Mouse (Mus musculus) megakaryocyte, adult 5-6 weeks (primary cell): ENCODE data around the gene Deaf1. TPM values are rescaled to one million over a fixed set of nuclear protein-coding genes. Genes with fewer than 3 reads are reported as not detected.

Experiments used
- ATAC-seq: 2 replicates; pipeline ENCODE4 v1.8.0; 2016; ENCODE audit warnings: mild to moderate bottlenecking, inconsistent platforms; ENCODE audit not compliant: poor library complexity, severe bottlenecking
- total RNA-seq, 2 experiments: library from RNA; stranded (forward) in 1 of 2; stranded (reverse) in 1 of 2; fragments of 153-499, 151-499 nt in 1 of 2; fragments of 221-1000, 200-1000 nt in 1 of 2; gene quantifications; 2 replicates each; pipeline versions ENCODE4 v1.2.3 to v1.2.4; 2015 to 2017

Deaf1 gene
- total RNA-seq (2015) (36.1 and 36.5 TPM in 2 replicates), total RNA-seq (2017) (11.4 and 14.6 TPM in 2 replicates)

DNA sequence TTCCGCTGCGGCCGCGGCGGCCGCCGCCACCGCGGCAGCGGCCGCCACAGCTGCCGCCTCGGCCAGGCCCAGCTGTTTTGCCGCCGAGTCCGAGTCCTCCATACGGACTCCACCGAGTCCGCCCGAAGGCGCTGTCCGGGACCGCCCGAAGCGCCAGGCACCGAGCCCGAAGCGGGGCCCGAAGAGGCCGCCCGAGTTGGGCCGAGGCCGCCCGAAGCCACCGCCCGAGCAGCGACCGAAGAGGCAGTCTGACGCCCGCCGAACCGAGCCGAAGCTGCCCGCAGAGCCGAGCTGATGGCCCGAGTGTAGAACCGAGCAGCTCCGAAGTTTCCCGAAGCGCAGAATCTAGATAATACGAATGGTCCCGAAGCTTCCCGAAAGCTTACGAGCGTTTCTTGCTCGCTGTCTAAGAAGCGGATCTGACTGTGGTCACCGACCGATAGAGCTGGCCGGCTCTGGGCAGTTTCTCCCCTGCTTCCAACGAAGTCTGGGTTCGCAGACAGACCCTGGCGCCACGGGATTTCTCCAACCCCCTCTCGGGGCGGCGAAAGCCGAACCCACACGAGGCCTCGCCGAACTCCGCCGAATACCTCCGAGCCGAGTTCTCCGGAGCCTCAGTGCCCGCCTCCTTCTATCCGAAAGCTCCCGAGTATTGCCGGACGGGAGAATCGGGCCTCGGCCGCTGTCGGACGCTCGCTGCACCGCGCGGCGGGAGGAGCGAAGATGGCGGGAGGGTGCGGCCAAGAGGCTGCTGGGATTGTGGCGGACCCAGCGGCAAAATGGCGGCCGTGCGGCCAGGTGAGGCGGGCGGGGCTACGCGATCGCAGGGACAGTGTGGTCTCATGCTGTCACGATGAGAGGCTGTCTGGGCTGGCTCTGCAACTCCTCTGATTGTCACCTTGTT lies at the start of gene Deaf1, which contains the start of gene Tmem80:
Gene Deaf1, minus strand, starts transcription at position 222 of the 904 bp plus-strand sequence.
Gene Tmem80, plus strand, starts transcription at position 271 of the 904 bp plus-strand sequence.
- peak; percentile 89 for ATAC-seq

- ATAC-seq, result no peak
Measured at GRCm38 (mm10) chr7:141374399-141374798, 46.9 kb upstream of the Deaf1 start.

DNA sequence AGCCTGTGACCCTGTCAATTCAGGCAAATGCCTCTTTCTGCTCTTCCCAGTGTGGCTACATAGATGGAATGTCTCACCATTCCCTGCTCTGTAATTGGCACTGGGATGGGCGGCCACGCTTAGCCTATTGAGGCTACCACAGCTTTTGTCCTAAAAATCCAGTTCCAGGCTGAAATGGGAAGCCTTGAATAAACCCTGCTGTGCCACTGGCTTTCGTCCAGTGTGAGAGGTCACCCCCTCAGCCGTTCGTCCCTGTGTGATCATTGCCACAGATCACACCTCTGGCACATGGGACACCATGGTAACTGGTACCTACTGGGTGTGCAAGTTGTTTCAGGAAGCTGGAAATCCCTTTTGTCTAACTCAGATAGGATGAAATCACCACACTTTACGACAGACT lies 46.1 kb upstream of the Deaf1 start:
- no peak for ATAC-seq

- peak; percentile 79 for ATAC-seq
Measured at GRCm38 (mm10) chr7:141371942-141372595, 44.6 kb upstream of the Deaf1 start.

GRCm38 (mm10) chr7:141369918-141370317 lies 42.4 kb upstream of the Deaf1 start:
- peak; percentile 67 for ATAC-seq

DNA sequence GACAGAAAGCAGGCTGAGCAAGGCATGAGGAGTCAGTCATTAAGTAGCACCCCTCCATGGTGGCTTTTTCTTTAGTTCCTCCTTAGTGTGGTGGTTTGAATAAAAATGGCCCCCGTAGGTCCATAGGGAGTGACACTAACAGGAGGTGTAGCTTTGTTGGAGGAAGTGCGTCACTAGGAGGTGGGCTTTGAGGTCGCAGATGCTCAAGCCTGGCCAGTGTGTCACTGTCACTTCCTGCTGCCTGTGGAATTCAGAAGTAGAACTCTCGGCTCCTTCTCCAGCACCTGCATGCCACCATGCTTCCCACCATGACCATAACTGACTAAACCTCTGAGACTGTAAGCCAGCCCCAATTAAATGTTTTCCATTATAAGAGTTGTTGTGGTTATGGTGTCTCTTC lies 39.9 kb upstream of the Deaf1 start:
- no peak for ATAC-seq

DNA sequence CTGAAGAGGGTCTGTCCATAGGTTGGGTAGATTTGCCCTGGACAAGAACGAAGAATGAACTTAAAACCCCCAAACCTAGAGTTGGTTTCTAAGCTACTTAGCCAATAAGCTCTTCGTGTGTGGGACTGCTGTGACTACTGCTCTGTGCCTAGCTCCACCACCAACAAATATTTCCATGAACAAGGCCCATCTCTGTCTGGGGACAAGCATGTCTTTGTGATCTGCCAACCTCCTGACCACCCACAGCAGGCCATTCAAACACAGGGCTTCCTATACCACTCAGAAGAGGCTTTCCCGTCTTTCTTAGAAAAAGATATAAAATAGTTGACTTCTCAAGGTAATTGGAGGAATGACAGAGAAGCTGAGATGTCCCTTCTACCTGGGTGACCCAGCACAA lies 37.6 kb upstream of the Deaf1 start:
- no peak for ATAC-seq

GRCm38 (mm10) chr7:141364349-141365048 lies 37.0 kb upstream of the Deaf1 start:
- ATAC-seq, result no peak

DNA sequence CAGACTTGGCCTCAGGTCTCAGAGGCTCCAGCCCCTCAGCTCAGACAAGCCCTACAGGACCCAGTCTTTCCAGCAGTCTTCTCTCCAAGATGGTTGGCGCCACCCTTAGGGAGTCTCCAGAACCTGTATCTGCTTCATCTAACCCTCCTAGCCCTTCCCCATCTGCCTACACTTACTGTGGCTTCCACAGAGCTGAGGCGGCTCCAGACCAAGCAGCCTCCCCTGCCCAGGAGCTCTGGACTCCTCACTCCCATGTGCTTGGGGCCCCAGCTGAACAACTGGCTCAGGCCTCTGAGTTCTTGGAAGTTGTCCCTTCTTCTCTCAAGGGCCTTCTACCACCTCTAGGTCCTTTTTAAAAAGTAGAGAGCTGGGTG lies 36.2 kb upstream of the Deaf1 start:
- no peak for ATAC-seq

DNA sequence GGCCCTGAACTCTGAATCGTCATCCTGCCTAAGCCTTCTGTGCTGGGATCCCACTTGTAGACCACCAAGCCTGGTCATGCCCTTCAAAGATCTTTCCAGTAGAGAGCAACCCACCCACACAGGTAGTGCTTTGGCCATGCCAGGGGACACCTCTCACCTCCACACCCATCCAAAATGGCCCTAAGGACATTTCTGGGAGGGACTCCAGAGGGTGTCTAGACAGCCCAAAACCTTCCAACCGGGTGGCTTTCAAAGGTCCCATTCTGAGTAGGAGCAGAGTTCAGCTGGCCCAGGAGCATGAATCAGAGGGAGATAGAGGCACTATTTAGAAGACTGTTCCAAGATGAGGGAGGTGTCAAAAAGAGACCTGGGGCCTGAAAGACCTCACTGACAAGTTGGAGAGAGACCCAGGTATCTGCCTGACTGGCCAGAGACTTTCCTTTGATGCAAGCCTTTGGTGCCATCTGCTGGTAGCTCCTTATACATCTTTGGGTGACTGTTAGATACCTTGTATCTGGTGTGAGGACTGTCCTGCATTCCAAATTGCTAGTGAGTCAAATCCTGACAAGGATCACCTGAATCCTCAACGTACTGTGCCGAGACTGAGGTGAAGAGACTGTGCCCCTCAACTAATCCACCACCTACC lies 35.7 kb upstream of the Deaf1 start:
- ATAC-seq, result peak; percentile 91

DNA sequence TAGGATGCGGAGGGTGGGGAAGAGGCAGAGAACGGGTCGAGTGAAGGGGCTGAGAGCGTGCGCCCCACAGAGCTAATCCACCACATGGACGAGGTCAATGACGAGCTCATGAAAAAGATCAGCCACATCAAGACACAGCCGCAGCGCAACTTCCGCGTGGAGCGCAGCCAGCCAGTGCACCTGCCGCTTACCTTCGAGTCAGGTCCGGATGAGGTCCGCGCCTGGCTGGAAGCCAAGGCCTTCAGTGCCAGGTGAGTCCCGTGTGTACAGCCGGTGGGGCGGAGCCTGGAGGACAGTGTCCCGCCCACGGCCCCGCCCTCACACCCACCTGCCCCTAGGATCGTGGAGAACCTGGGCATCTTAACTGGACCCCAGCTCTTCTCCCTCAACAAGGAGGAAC lies 34.0 kb upstream of the Deaf1 start:
- no peak for ATAC-seq

DNA sequence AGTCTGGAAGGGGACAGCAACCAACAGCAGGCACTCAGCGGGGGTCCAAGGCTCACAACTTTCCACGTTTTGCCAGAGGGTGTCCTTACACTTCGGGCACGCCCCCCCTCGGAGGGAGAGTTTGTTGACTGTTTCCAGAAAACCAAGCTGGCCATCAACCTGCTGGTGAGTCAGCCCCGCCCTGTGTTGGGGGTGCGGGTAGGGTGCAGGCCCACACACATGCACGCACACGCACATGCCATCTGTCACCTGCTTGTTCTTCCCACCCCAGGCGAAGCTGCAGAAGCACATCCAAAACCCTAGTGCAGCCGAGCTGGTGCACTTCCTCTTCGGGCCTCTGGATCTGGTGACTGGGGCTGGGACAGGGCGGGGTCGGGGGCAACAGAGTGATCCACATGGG lies 29.5 kb upstream of the Deaf1 start:
- ATAC-seq, result peak; percentile 33; the same call in 1 of the 2 replicates

DNA sequence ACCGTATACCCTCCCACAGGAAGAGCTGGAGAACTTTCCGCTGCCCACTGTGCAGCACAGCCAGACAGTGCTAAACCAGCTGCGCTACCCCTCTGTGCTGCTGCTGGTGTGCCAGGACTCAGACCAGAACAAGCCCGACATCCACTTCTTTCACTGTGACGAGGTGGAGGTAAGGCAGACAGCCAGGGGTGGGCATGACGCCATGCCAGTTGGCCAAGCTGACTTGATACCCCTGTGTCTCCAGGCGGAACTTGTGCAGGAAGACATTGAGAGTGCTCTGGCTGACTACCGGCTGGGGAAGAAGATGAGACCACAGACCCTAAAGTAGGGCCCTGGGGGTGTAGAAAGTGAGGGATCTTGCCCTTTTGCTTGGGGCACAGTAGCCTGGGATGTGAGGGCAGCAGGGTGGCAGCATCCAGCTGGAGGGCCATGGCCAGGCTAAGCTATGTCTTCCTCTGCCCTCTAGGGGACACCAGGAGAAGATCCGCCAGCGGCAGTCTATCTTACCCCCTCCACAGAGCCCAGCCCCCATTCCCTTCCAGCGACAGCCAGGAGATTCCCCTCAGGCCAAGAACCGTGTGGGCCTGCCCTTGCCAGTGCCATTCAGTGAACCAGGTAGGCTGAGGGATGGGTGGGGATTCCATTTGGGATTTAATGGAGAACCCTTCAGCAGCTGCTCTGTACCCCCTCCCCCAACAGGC lies 28.3 kb upstream of the Deaf1 start:
- peak; percentile 57 for ATAC-seq

GRCm38 (mm10) chr7:141355051-141355450 lies 27.6 kb upstream of the Deaf1 start:
- ATAC-seq, result no peak

DNA sequence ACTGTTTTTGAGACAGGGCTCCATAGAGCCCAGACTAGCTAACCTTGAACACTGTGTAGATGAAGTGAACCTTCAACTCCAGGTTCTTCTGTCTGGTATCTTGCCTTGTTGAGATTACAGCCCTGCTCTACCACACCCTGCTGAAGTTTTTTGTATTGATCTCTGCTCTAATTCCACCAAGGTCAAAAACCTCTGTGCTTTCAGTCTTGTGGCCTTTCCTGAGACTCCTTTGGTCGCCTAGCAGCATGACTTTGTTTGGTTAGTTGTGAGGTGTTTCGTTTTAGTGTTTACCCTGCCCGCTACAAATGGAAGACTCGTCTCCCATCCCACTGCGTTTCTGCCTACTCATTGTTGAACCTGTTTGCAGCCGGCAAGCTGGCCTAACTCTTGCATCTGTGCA lies 23.6 kb upstream of the Deaf1 start:
- no peak for ATAC-seq

DNA sequence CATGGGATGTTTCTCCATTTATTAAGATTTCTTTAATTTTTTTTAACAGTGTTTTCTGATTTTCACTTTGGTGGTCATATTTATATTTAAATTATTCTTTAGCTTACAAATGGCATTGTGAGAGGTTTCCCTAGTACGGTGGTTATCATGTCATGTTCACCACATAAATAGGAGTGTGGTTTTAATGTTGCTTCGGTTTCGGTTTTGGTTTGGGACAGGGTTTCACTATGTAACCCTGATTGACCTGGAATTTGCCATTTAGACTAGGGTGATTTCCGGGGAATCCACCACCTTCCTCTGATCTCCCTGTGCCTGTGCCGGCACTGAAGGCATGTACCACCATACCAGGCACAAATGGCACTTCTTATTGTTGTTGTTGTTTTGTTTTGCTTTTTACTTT lies 17.3 kb upstream of the Deaf1 start:
- no peak for ATAC-seq

DNA sequence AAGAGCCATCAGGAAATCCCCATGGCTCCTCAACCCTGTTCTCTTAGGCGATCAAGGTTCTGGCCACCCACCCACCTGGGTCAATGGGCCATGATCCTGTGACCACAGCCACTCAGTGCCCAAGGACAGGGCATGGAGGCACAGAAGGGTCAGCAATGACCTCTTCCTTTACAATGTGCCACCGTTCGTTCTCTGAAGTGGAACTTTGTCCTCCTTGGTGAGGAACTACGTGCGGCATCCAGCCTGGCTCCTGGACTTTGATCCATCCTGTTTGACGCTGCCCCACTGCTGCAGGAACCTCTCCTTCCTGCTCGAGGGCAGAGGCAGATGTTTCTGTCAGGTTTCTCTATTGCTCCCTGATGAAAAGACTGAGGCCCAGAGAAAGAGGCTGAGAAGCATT lies 16.2 kb upstream of the Deaf1 start:
- no peak for ATAC-seq

GRCm38 (mm10) chr7:141343230-141343629 lies 15.7 kb upstream of the Deaf1 start:
- no peak for ATAC-seq

DNA sequence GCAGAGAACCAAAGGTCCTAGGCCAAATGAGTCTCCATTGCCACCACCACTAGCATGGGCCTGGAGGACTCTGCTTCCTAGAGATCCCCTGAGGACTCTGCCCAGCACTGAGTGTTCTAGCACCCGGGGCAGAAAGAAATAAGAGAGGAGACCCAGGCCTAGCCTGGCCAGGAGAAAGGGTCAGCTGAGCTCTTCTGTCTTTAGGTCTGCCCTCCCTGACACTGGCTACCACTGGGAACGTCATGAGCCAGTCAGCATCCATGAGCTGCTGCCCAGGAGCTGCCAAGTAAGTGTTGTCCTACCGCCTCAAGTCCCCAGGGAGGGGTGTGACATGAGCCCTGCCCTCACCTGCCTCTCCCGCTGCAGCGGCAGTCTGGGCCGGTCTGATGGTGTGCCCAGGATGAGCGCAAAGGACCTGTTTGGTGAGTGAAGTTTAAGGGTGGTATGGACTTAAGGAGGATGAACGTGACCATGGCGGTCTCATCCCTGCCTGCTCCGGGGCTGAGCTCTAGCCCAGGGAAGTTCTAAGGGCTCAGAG lies 14.3 kb upstream of the Deaf1 start:
- ATAC-seq, result no peak

DNA sequence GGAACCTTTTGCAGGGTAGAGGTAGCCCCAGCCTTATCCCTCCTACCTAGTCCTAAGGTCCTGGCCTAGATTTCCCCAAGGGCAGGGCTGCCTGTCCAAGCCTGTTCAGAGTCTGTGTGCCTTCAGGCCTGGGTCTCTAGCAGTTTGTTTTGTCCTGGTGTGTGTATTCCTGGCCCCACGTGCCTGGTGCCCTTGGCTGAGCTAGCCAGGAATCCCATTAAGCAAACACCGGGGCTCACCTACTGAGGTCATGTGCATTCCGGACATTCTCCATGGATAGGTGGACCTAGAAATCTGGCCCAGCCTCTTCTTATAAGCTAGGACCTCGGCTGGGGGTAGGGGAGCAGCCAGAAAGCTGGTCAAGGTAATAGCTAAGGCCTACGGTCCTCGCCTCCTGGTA lies 13.0 kb upstream of the Deaf1 start:
- no peak for ATAC-seq
